Mouse (Mus musculus) neutrophil, adult 5-6 weeks (primary cell): ENCODE results near the gene Lenep. TPM values are rescaled to one million over a fixed set of nuclear protein-coding genes. Genes with fewer than 3 reads are reported as not detected.

ENCODE experiments used
- ATAC-seq: fragments of 151-379, 151-347 bp; 2 replicates; pipeline ENCODE4 v1.8.0; 2017; ENCODE audit warnings: mild to moderate bottlenecking, moderate TSS enrichment; ENCODE audit not compliant: insufficient number of reproducible peaks, poor library complexity, low FRiP score, severe bottlenecking; ENCODE audit errors: extremely low read depth
- total RNA-seq: library from RNA; stranded (forward); fragments of 200-1000 nt; gene quantifications from 2 replicates; pipeline ENCODE4 v1.2.3, GENCODE M21; 2017

The Lenep gene
- total RNA-seq, 1 experiment from 2014 or later: 5.7 TPM

GRCm38 (mm10) chr3:89394006-89394893 is 8.3 kb downstream of the Lenep start, which contains the start of gene Zbtb7b:
Gene Zbtb7b, minus strand, starts transcription at chr3:89394776.
- ATAC-seq: peak; percentile 59

DNA sequence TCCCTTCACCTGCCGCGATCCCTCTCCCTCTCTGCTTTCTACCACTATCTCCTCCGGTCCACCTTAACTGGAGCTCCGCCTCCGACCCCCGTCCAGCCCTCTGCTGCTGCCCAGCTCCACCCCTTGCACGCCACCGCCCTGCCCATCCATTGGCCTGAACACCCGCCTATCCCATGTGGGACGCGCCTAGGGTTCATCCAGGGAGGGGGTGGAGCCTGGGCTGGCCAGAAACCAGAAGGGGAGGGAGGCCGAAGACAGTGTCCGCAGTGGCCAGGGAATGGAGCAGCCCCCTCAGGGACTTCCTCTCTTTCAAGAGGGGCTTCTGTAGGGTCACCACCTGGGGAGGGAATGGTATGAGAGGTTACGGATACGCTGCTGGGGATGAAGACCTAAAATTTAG is 9.0 kb downstream of the Lenep start:
- ATAC-seq: peak; percentile 78

DNA sequence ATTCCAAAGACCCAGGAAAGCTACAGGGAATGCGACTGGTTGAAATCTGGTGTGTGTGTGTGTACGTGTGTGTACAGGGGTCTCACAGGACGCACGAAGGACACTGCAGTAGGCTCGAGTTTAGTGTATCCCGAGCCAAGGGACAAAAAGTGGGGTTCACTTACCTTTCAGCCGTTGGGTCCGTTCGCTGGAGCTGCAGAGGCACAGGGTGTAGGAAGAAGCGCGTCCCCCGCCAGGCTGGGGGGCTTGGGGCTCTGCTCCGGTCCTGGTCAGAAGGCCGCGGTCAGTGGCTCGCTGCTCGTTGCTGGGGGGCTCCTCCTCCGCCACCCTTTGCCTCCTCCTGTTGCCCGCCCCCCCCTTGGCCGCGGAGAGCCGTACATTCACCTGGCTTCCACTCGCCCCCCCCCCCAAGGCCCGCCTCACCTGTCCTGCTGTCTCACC is 9.7 kb downstream of the Lenep start:
- no peak for ATAC-seq

- ATAC-seq: no peak
These were observed 10.7 kb downstream of the Lenep start for GRCm38 (mm10) chr3:89391663-89392511.

- ATAC-seq: no peak
These were observed 11.6 kb downstream of the Lenep start for GRCm38 (mm10) chr3:89390699-89391662.

DNA sequence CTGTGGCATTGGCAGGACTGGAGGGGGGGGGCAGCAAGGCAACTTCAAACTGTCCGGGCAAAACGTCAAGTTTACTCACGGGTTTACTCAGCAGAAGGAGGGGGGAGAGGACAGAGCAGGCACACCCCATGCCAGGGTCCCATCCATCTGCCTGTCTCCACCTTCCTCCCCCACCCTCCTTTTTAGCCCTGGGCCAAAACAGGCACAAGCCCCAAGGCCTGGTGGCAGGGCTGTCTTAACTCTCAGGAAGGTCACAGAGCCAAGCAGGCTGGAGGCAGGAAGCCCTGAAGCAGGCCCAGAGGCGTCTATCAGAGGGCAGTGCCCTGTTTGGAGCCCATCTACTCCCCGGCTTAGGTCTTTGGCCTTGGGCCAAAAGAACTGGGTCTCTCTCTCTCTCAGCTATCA is 12.5 kb downstream of the Lenep start:
- no peak for ATAC-seq

DNA sequence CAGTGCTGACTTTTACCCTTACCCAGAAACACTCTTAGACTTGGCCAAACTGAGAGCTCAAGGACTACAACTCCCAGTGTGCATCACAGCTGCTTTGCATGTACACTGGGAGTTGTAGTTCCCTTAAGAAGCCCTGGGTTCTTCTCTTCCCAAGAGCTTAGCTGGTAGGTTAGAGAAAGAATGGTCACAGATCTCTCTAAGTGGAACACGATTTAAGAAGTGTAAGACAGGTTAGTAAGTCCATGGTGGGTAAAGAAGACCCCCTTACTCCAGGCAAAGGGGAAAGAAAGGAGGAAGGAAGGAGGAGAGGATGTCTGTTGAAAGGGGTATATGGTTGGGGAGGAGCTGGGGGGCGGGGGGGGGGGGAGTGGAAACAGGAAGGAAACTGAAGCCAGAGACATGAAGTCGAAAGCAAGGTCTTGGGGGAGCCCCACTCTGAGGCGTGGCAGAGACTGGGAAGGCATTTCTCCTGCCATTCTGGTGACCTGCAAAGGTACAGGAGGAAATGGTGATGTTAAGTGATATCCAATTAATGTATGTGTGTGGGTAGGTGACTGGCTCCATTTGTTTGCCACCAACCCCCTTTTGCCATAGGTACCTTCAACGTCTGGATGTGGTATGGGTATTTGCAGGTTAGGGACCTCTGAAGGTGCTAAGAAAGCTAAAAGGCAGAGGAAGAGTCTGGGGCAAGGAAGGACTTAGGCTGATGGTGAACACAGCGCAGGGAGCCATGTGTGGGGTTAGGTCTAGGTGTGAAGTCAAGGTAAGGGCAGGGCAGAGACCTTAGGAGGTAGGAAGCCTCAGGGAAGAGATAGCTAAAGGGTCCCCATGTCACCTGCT is 13.5 kb downstream of the Lenep start:
- ATAC-seq: peak; percentile 47

DNA sequence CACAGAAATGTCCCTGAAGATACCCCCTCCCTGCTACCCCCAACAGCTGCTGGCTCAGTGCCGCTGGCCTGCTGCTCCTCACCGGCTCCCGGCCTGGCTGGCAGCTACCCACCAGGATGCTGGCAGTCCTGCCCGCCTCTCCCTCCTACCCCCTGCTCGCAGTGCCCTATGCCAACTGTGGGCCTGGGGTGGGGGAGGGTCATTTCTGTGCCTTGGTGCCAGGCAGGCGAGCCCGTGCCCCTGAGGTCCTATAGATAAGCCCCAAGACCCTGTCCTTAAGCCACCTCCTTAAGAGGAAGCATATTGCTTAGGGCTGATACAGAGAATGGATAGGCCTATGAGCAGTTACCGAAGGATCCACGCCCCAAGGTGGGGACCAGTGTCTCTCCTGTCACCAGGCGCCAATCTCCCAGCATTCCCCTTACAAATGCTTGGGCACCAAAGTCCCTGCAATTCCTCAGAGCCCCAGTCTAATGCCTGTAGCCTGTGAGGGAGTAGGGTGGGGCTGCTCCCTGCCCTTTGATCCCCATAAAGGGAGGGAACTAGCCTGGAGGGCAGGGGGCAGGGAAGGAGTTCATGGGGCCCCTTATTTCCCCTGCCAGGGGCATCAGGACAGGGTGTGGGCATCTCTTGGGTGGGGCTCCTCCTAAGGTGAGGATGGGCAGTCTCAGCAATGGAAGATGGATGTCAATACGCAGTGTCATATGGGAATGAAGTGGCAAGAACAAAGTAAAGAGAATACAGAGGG is 14.3 kb downstream of the Lenep start:
- no peak for ATAC-seq

DNA sequence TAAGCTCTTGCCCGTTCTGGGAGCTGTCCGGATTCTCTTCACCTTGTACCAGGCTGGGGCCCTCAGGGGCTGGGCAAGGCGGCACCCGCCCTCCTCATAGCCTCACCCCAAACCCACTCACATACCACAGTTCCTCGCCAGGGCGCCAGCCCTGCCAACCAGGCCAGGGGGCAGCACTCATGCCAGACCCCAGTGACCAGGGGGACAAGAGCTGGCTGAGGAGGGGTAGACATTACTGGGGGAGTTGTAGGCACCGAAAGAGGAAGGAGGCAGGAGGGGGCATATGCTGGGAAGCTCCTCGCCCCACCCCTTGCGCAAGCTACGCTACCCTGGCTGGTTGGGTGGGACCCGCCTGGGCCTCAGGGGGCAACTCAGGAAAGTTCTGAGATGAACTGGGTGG is 15.0 kb downstream of the Lenep start:
- no peak for ATAC-seq

DNA sequence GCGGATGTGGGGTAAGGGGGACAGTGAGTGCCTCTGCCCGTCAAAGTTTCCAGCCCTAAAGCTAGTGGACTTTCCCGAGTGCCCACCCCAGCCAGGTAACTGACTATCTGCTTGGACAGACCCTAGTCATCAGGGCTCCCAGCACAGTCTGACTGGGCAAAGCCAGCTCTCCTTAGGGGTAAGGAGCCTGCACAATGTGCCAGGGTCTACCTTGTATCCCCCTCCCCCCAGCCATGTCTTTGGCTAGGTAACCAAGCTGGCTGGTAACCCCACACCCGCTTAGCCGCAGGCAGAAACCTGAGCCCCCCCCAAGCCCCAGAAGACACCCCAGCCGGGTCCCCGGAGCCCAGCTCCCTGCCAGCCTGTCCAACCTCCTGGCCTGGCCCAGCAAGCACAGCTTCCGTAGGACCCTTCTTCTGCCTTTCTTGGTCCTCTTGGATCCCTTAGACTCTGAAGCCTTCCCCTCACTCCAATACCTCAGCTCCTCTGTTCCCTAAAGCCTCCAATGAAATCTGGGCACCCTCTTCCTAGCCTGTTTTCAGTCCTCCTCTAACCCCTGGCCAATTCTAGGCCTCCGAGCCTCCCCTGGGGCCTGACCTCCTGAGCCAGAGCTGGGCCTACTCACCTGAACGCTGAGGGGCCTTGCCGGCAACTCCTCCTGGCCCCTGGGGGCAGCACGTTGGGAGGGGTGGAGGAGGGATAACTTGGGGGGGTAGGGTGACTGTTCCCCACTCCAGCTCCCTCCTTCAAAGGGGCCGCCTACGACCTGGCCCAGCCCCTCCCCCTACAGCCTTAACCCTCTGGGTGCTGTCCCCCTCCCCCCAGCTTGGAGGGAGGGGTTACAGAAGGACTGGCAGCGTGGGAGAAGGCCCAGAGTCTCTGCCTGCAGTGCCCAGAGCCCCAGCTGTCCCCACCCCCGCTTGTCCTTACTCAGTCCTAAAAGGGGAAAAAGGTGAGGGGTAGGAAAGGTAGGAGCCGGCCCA is 15.9 kb downstream of the Lenep start:
- no peak for ATAC-seq

DNA sequence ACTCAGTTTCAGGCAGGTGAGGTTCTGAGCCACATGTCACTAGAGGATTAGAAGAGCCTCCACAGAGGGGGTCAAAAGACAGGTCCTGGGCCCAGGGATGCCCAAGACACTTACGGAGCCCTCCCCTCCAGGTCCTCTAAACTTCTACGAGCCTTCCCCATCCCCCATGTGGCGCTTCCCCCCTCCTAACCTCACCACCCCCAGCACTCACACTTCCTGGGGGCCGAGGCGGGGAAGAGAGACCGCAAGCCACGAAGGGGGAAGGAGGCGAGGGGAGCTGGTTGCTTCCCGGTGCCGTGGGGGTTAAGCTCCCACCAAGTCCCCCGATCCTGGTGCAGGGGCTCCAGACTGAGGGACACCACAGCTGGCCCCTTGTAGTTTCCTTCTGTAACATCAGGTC is 17.1 kb downstream of the Lenep start:
- no peak for ATAC-seq

DNA sequence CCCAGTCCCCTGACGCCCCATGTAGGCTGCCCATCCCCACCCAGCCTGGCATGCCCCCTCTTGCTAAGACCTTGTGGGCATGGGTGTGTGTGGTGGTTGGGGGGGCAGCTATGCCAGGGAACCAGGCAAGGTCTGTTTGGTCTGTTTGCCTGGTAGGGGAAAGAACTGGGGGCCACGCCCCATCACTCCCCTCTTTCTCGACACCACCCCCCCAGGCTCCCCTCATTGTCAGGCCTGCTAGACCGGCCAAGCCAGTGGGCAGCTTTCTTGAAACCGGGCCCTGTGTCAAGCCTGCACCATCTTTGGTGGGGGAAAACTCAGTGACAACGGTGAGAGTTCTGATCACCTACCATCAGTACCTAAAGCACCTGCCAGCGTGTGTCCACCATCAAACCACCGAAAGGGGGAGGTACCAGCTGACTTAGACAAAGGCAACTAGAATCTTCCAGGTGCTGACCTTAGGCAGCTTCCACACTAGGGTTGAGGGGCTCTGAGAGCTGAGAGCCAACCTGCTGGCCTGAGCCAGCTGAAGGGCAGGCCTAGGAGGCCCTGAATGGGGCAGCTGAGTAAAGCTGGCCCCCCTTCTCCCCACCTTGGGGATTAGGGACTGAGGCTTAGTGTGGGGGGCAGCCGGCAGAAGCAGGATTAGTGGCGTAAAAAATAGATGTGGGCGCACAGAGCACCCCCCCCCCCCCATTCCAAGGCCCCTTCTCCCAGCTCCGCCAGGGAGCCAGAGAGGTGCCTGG is 18.1 kb downstream of the Lenep start:
- ATAC-seq: no peak

- ATAC-seq: no peak
These were observed 18.8 kb downstream of the Lenep start for GRCm38 (mm10) chr3:89383651-89384255.

GRCm38 (mm10) chr3:89382950-89383349 is 19.6 kb downstream of the Lenep start:
- ATAC-seq: no peak
